Mouse (Mus musculus) bone marrow, adult 2 months (tissue): ENCODE data around the gene Arhgap15. TPM values are rescaled to one million over a fixed set of nuclear protein-coding genes. Genes with fewer than 3 reads are reported as not detected.

Source experiments
- H3K27ac ChIP-seq: fragments of 200-500 bp; 2 replicates; pipeline ENCODE4 v1.5.1; 2012; ENCODE audit warnings: low read depth, mild to moderate bottlenecking, control low read depth, inconsistent platforms, low read length; ENCODE audit not compliant: control insufficient read depth, poor library complexity, insufficient read depth
- H3K4me1 ChIP-seq: fragments of 200-500 bp; 2 replicates; pipeline ENCODE4 v1.6.1; 2011; ENCODE audit warnings: low read length; ENCODE audit not compliant: control insufficient read depth, insufficient read depth
- H3K4me3 ChIP-seq: fragments of 200-500 bp; replicated peaks from 2 replicates; pipeline ENCODE3; 2011; ENCODE audit warnings: mild to moderate bottlenecking, low read depth, low read length, control low read depth; ENCODE audit not compliant: control insufficient read depth
- CTCF ChIP-seq: fragments of 200-500 bp; IDR thresholded peaks from 2 replicates; pipeline ENCODE4 v1.5.1; 2011; ENCODE audit warnings: low read length, control low read depth; ENCODE audit not compliant: control insufficient read depth, insufficient read depth
- POLR2A ChIP-seq: fragments of 200-500 bp; IDR thresholded peaks from 2 replicates; pipeline ENCODE4 v1.6.1; 2011; ENCODE audit warnings: low read depth, mild to moderate bottlenecking, control low read depth, low read length, borderline replicate concordance; ENCODE audit not compliant: control insufficient read depth
- WGBS: fragments of 180-500 bp; shearing (Covaris S2); methylation state at CpG from one replicate; pipeline ENCODE4 v1.1.7; 2018; 5-methylcytosine and 5-hydroxymethylcytosine counted together
- polyA plus RNA-seq: library from polyadenylated mRNA; stranded (reverse); fragments of >200 nt; gene quantifications from 2 replicates; pipeline ENCODE4 v1.2.4, GENCODE M21; 2011; ENCODE audit warnings: low replicate concordance; ENCODE audit not compliant: missing spikeins, insufficient read depth, insufficient read length

Gene Arhgap15
- polyA plus RNA-seq, 1 experiment: 14.5 TPM

DNA sequence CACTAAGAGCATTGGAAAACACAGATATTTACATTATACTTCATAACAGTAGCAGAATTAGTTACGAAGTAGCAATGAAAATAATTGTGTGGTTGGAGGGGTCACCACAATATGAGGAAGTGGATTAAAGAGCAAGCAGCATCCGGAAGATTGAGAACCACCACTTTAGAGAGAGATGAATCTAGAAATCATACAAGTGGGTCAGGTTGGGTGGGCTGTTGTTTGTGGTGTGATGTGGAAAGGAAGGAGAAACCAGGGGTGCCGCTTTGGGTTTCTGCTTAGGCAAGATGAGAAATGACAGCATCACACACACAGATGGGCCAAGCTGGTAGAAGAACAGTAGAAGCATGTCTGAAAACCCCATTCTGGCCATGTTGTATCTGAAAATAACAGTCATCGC is 575.2 kb downstream of the Arhgap15 start:
- H3K4me3 ChIP-seq: no peak overlapping the region
- 37% methylated on average over 4 of the region's 4 CpGs for WGBS
- no peak overlapping the region for H3K27ac ChIP-seq
- H3K4me1 ChIP-seq: no peaks in the 10 kb centered on the region
- TF ChIP-seq POLR2A (no peak), CTCF (no peak)

DNA sequence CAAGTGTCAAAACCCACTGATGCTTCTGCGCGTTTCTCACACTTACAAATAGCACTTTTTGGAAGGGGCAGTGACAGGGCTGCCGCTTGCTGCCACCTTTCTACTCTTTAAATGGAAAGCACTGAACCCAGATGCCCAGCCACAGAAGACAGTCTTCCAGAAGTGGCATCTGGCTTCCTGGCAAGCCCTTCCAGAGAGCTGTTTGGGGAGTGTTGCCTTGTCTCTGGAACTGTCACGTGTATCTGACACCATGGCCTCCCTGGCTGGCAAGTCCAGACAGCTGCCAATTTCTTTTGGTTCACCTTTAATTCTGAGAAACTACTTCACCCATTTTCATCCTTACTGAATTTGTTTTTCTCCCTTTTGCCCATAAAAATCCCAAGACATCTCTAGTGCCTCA is 584.7 kb downstream of the Arhgap15 start:
- Histone ChIP-seq H3K4me3 (no peak overlapping the region), H3K27ac (no peak overlapping the region), H3K4me1 (no peaks in the 10 kb centered on the region)
- WGBS: 82% methylated on average over 4 of the region's 4 CpGs
- TF ChIP-seq POLR2A (no peak), CTCF (no peak)

DNA sequence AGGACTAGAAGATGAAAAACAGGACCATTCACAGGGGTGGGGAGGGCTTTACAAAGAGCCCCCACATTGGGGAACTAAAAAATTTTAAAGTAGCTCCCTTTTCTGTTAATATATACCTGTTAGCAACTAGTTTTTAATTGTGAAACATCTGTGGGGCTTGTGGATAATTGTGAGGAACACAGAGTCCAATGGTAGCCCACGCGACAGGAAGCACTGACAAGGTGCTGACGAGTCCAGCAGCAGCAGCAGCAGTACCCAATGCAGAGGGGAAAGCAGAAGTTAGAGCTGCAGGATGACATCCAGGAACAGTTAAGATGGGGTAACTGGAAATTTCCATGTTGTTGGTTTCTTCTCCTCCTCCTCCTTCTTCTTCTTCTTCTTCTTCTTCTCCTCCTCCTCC is 585.4 kb downstream of the Arhgap15 start:
- no peak overlapping the region for H3K4me3 ChIP-seq
- H3K27ac ChIP-seq: no peak overlapping the region
- WGBS: 2% methylated on average over 3 of the region's 3 CpGs
- TF ChIP-seq CTCF (no peak), POLR2A (no peak)
- H3K4me1 ChIP-seq: no peaks in the 10 kb centered on the region

DNA sequence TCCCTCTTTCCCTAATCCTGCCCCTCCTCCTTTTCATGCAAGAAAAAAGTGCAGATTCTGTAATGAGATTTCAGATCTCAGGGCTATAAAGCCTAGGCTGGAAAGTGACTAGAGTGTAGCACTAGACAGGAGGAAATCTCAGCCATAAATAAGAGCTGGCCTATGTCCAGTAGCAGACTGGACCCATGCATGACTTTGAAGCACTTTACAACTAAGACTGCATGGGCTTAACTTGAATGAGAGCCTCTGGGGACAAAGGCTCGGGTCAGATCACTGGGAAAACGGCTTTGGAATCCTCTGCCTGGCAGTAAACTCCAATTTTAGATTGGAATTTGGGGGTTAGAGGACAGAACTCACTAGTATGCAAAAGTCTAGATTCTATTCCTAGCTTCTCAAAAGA is 585.9 kb downstream of the Arhgap15 start:
- Histone ChIP-seq H3K27ac (no peak overlapping the region), H3K4me3 (no peak overlapping the region), H3K4me1 (no peaks in the 10 kb centered on the region)
- 75% methylated on average over 2 of the region's 2 CpGs for WGBS
- TF ChIP-seq CTCF: no peak
- no peak for TF ChIP-seq POLR2A

DNA sequence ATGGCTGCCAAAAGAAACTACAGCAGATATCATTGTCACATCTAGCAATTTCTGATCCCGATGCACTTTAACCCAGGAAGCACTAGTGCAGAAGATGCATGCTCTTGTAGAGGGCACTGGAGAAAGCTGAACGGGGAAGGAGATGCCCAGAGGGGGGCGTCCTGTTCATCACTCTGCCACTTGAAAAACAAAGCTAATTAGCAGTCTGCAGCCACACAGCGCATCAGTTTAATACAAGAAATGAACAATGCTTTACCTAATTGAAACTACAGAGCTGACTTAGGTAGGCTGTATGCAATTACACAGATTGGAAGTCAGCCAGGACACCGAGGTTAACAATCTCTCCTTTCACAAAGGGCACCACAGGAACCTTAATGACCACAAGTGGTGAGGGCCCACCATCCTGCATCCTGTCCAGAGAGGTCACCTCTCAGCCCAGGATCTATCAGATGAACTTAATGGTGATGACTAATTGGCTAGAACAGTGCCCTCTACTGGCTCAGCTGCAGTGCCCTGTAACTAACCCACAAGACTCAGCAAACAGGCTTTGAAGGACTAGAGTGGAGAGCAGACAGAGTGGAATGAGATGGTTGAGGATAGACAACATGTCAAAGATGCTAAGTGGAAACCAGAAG is 588.2 kb downstream of the Arhgap15 start:
- H3K4me1 ChIP-seq: no peaks in the 10 kb centered on the region
- TF ChIP-seq CTCF: peak; percentile 19; the same call in 1 of the 2 replicates
- TF ChIP-seq POLR2A: no peak
- H3K4me3 ChIP-seq: no peak overlapping the region
- 73% methylated on average over 5 of the region's 5 CpGs for WGBS
- no peak overlapping the region for H3K27ac ChIP-seq

DNA sequence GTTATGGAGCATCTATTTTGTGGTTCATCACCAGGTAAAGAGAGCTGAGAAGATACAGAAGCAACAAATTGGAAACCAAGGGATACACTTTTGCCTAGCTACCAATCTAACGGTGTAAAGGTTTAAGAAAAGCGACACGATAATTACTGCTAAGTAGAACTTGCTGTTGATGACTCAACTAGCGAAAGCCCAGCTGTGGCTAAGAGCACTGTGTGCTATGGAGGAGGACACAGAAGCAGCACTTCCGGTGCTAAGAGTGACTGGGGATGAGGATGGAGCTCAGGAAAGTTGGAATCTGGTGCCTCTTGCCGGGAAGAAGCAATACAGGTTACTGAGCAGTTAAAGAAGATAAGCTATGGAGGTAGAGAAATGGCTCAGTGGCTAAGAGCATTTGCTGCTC is 589.8 kb downstream of the Arhgap15 start:
- TF ChIP-seq POLR2A: no peak
- no peak for TF ChIP-seq CTCF
- 83% methylated on average over 6 of the region's 6 CpGs for WGBS
- no peak overlapping the region for H3K4me3 ChIP-seq

DNA sequence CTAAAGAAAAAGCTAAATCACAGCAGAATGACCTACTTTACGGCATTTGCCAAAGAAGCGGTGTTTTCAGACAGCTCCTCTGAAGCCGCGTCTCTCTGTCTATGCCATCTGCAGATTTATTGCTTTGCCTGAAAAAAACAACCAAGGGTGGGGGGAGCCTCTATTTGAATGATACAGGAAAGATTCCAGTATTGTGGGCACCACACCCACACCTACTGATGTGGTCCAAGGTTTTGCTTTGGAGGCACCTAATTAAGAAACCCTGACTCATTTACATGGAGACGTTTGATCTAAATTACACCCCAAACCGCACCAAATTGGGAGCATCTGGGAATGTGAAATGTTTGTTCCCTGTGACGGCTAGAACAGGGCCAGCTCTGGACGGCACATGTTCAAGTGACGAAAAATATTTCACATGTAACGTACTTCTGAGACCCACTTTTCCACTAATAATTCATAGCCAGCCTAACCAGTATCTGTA is 592.5 kb downstream of the Arhgap15 start:
- no peak overlapping the region for H3K27ac ChIP-seq
- no peaks in the 10 kb centered on the region for H3K4me1 ChIP-seq
- TF ChIP-seq CTCF (no peak), POLR2A (no peak)
- 90% methylated on average over 10 of the region's 10 CpGs for WGBS
- H3K4me3 ChIP-seq: no peak overlapping the region

More for the DNA sequence above, 589.8 kb downstream of the Arhgap15 start:
- Histone ChIP-seq H3K27ac (no peak overlapping the region), H3K4me1 (no peaks in the 10 kb centered on the region)

DNA sequence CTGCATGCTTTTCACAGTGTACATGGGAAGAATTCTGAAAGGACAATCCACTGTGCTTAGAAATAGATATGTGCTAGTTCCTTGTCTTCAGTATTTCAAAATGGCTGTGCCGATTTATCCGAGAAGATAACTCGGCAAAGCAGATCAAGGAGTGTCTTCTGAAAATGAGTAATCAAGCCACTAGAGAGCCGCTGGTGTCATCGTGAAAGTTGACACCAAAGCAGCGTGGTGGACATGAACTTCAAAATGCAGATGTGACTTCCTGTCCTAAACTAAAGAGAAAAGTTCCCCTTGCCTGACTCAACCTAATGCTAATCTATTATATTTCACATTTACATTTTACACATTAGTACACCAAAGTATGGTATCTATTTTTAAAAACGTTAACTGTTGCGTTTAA is 596.2 kb downstream of the Arhgap15 start:
- Histone ChIP-seq H3K4me3 (no peak overlapping the region), H3K4me1 (no peaks in the 10 kb centered on the region), H3K27ac (no peak overlapping the region)
- TF ChIP-seq CTCF: no peak
- no peak for TF ChIP-seq POLR2A
- WGBS: 86% methylated on average over 8 of the region's 8 CpGs
